Mouse (Mus musculus) kidney, postnatal 0 days (tissue): ENCODE measurements around the gene Gm4756. TPM values are rescaled to one million over a fixed set of nuclear protein-coding genes. Genes with fewer than 3 reads are reported as not detected.
"Not testable (repeated sequence)": the region's sequence is repeated elsewhere in the genome, so short reads cannot be mapped to it uniquely, and the experiment has no call there.

Source experiments
- ATAC-seq: fragments of 200-750 bp; cut with Nextera tagmentation; replicated peaks from 2 replicates; pipeline ENCODE4 v1.8.0; 2017; ENCODE audit warnings: low read depth, moderate number of reproducible peaks, moderate TSS enrichment, moderate library complexity; ENCODE audit not compliant: low FRiP score
- DNase-seq: peaks from one replicate; pipeline ENCODE4 v3.0.0-alpha.2; 2016; ENCODE audit warnings: low spot score
- H3K27ac ChIP-seq: fragments of 300-500 bp; sonication (generic); 2 replicates; pipeline ENCODE4 v1.5.1; 2014; ENCODE audit warnings: mild to moderate bottlenecking
- H3K27me3 ChIP-seq: fragments of 300-500 bp; sonication (generic); 2 replicates; pipeline ENCODE4 v1.6.1; 2014; ENCODE audit warnings: low read length, mixed read lengths; ENCODE audit not compliant: insufficient read depth
- H3K36me3 ChIP-seq: fragments of 300-500 bp; sonication (generic); 2 replicates; pipeline ENCODE4 v1.6.1; 2014; ENCODE audit warnings: low read length, mixed read lengths; ENCODE audit not compliant: insufficient read depth
- H3K4me1 ChIP-seq: fragments of 300-500 bp; sonication (generic); replicated peaks from 2 replicates; pipeline ENCODE4 v1.6.1; 2014; ENCODE audit warnings: antibody characterized with exemption, low read length, mixed read lengths; ENCODE audit not compliant: insufficient read depth
- H3K4me2 ChIP-seq: fragments of 300-500 bp; sonication (generic); 2 replicates; pipeline ENCODE4 v1.6.1; 2014; ENCODE audit warnings: mild to moderate bottlenecking, low read length, moderate library complexity, mixed read lengths
- H3K4me3 ChIP-seq: fragments of 300-500 bp; sonication (generic); replicated peaks from 2 replicates; pipeline ENCODE4 v1.5.1; 2014; ENCODE audit warnings: low read depth, low read length
- H3K9ac ChIP-seq: fragments of 300-500 bp; sonication (generic); 2 replicates; pipeline ENCODE4 v1.6.1; 2014; ENCODE audit warnings: low read depth, low read length
- H3K9me3 ChIP-seq: fragments of 300-500 bp; sonication (generic); replicated peaks from 2 replicates; pipeline ENCODE4 v1.6.1; 2016; ENCODE audit warnings: low read length, inconsistent platforms, mixed read lengths
- CTCF ChIP-seq: IDR thresholded peaks from 2 replicates; pipeline ENCODE4 v1.5.1; 2016; ENCODE audit warnings: antibody characterized with exemption, low read depth, mild to moderate bottlenecking, moderate library complexity
- WGBS: fragments of 180-500 bp; shearing (Covaris S2); extraction: QIAGEN DNeasy Blood & Tissue Kit; methylation state at CpG from one replicate; pipeline ENCODE4 v1.1.7; 2014; 5-methylcytosine and 5-hydroxymethylcytosine counted together
- polyA plus RNA-seq: library from polyadenylated mRNA; unstranded; fragments of >200 nt; fragmentation: Nextera tagmentation; extraction: Ambion mirVana; gene quantifications from 2 replicates; pipeline ENCODE4 v1.2.1, GENCODE M21; 2015

Gm4756 gene
- polyA plus RNA-seq, 1 experiment from 2014 or later, result not detected

- ATAC-seq, result no peak
- no peak for DNase-seq
- H3K4me2 ChIP-seq, result no peak overlapping the region
- H3K9ac ChIP-seq, result no peak overlapping the region
- H3K9me3 ChIP-seq, result no peaks in the 10 kb centered on the region
- H3K4me3 ChIP-seq, result no peak overlapping the region
- no peak overlapping the region for H3K27ac ChIP-seq
- no peak for TF ChIP-seq CTCF
- 91% methylated on average over 7 of the region's 7 CpGs for WGBS
- H3K4me1 ChIP-seq, result no peaks in the 10 kb centered on the region
- no peaks in the 10 kb centered on the region for H3K36me3 ChIP-seq
- H3K27me3 ChIP-seq, result no peaks in the 10 kb centered on the region
Measured at GRCm38 (mm10) chr12:72620856-72621255, 28.6 kb downstream of the Gm4756 start.

- Histone ChIP-seq H3K4me2 (no peak overlapping the region), H3K9ac (no peak overlapping the region), H3K4me1 (no peaks in the 10 kb centered on the region), H3K9me3 (no peaks in the 10 kb centered on the region), H3K36me3 (no peaks in the 10 kb centered on the region), H3K27me3 (no peaks in the 10 kb centered on the region), H3K4me3 (no peak overlapping the region), H3K27ac (no peak overlapping the region)
- no peak for TF ChIP-seq CTCF
- 89% methylated on average over 3 of the region's 3 CpGs for WGBS
- no peak for DNase-seq
- ATAC-seq, result no peak
Measured at GRCm38 (mm10) chr12:72612053-72612452, 37.4 kb downstream of the Gm4756 start.

DNA sequence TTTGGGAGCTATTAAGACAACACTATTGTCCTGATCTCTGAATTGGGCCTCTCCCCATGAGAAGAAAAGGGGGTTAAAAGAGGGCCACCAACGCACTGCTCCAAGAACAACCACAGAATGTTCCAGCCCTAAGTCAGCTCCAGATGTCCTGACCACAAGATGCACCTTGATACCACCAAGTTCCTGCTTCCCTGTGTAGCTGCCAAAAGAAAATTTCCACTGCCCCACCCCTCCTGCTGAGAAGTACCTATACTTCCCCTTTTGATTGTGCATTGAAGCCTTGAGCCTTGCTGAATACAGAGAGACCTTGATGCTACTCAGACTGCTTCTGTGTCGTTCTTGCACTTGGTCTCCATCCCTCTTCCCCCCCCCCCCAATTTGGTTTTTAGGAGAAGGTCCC is 50.7 kb downstream of the Gm4756 start:
- not testable (repeated sequence) for H3K27ac ChIP-seq, H3K4me1 ChIP-seq, H3K36me3 ChIP-seq, H3K4me2 ChIP-seq, H3K9ac ChIP-seq, H3K27me3 ChIP-seq, ATAC-seq, DNase-seq, H3K4me3 ChIP-seq, H3K9me3 ChIP-seq
- WGBS, result 98% methylated on average over 2 of the region's 2 CpGs

DNA sequence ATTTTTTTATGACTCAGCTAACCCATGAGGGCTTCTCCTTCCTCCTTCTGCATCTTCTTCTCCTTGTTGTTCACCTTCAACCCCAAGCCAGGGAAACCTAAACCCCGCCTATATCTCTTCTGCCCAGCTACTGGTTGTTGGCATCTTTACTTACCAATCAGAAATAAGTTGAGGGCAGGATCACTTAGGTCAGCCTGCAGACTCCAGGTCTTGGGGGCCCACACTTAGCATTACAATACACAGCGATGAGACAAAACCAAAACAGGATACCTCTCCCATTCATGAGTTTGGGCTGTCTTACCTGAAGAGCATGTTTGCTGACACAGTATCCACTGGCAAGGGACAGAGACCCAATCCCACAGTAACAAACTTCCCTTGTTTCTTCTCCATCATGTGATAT is 55.5 kb downstream of the Gm4756 start:
- H3K4me3 ChIP-seq, result no peak overlapping the region
- no peaks in the 10 kb centered on the region for H3K36me3 ChIP-seq
- no peak overlapping the region for H3K27ac ChIP-seq
- no peak overlapping the region for H3K9ac ChIP-seq
- no peaks in the 10 kb centered on the region for H3K9me3 ChIP-seq
- DNase-seq (no peak), ATAC-seq (no peak)
- WGBS, result 62% methylated on average over 2 of the region's 2 CpGs
- H3K4me2 ChIP-seq, result no peak overlapping the region
- no peaks in the 10 kb centered on the region for H3K4me1 ChIP-seq
- no peaks in the 10 kb centered on the region for H3K27me3 ChIP-seq
- TF ChIP-seq CTCF, result no peak

DNA sequence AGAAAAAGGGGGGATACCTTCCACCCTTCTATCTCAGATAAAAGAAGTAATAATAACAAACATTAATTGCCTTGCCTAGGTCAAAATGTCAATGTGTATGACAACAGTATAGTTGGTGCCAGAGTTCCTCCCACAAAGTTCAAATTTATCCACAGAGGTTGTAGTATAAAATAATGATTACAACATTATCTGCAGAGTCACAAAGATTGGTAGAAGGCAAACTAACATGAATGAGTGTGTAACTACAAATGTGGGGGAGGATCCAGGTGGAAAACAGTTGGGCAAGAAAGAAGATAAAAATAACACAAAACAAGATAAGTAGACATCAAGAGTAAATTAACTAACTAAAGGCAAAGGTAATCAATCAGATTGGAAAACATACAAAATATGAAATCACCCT is 56.5 kb downstream of the Gm4756 start:
- Histone ChIP-seq H3K4me2 (no peak overlapping the region), H3K36me3 (no peaks in the 10 kb centered on the region), H3K27me3 (no peaks in the 10 kb centered on the region), H3K4me3 (no peak overlapping the region), H3K9me3 (no peaks in the 10 kb centered on the region), H3K9ac (no peak overlapping the region), H3K4me1 (no peaks in the 10 kb centered on the region), H3K27ac (no peak overlapping the region)
- DNase-seq (no peak), ATAC-seq (no peak)
- TF ChIP-seq CTCF, result no peak

DNA sequence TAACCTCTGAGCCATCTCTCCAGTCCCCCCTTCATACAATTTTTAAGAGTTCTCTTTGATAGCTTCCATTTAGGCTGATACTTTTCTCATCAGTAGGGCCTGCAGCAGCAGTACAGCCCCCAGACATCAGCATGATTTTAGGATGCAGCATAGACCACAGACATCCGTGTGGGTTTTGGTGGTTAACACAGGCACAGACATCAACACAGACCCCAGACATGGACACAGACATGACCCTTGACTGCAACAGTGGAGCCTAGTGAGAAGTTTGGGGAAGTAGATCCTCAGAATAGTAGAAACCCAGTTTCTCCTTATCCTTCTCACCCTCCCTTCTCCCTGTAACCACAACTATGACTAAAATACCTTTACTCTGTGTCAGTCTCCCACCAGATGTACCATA is 64.1 kb downstream of the Gm4756 start:
- H3K4me2 ChIP-seq, result no peak overlapping the region
- H3K9me3 ChIP-seq, result no peaks in the 10 kb centered on the region
- H3K27me3 ChIP-seq, result no peaks in the 10 kb centered on the region
- no peak for DNase-seq
- H3K9ac ChIP-seq, result no peak overlapping the region
- H3K27ac ChIP-seq, result no peak overlapping the region
- WGBS, result 79% methylated on average over 1 of the region's 1 CpGs
- no peaks in the 10 kb centered on the region for H3K36me3 ChIP-seq
- no peak for TF ChIP-seq CTCF
- no peak overlapping the region for H3K4me3 ChIP-seq
- ATAC-seq, result no peak
- no peaks in the 10 kb centered on the region for H3K4me1 ChIP-seq

DNA sequence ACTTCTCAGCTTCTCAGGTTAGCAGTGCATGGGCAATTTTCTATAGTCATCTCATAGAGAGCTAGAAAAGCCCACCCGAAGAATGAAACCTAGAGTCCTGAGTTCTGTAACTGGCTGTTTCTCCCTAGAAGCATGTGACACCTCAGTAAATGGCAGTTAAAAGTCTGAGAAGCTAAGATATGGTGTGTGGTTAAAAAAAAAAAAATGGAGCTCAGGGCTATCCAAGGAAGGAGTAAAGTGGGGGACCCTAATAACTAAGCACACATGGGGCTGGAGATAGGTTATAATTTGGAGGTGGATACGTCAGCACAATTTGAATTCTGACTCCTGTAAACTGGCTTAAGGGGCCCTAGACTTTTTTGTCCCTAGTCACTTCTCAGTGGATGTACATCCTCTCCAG is 66.4 kb downstream of the Gm4756 start:
- 93% methylated on average over 2 of the region's 2 CpGs for WGBS

More for the DNA sequence above, 66.4 kb downstream of the Gm4756 start:
- Histone ChIP-seq H3K27me3 (no peaks in the 10 kb centered on the region), H3K4me1 (no peaks in the 10 kb centered on the region), H3K27ac (no peak overlapping the region), H3K36me3 (no peaks in the 10 kb centered on the region), H3K9me3 (no peaks in the 10 kb centered on the region), H3K4me2 (no peak overlapping the region), H3K4me3 (no peak overlapping the region), H3K9ac (no peak overlapping the region)
- TF ChIP-seq CTCF, result no peak
- ATAC-seq (no peak), DNase-seq (no peak)
